Mouse (Mus musculus): ENCODE results near the gene Ahcyl1.

- no peak for TF ChIP-seq POLR2A (IDR thresholded peaks at IDR 0.05; ENCODE audit: control insufficient read depth, extremely low read depth, insufficient read depth, low read length, poor library complexity)
- no peak for TF ChIP-seq CTCF (IDR thresholded peaks at IDR 0.05; ENCODE audit: borderline replicate concordance, control insufficient read depth, extremely low read depth, insufficient read depth, low read length, poor library complexity)
These were observed 58.7 kb downstream of the Ahcyl1 start for GRCm38 (mm10) chr3:107637606-107638172.
